Mouse (Mus musculus) small intestine, adult 2 months (tissue): ENCODE data around the gene Amot. TPM values are rescaled to one million over a fixed set of nuclear protein-coding genes. Genes with fewer than 3 reads are reported as not detected.

Source experiments
- H3K27ac ChIP-seq: fragments of 200-500 bp; 2 replicates; pipeline ENCODE4 v1.5.1; 2012; ENCODE audit warnings: low read depth, low read length, control low read depth, inconsistent platforms; ENCODE audit not compliant: insufficient read depth
- H3K27me3 ChIP-seq: fragments of 200-500 bp; 2 replicates; pipeline ENCODE4 v1.6.1; 2012; ENCODE audit warnings: mild to moderate bottlenecking, moderate library complexity, low read length, inconsistent platforms; ENCODE audit not compliant: control insufficient read depth, insufficient read depth
- H3K36me3 ChIP-seq: fragments of 200-500 bp; 2 replicates; pipeline ENCODE4 v1.6.1; 2012; ENCODE audit warnings: mild to moderate bottlenecking, low read length, control low read depth, inconsistent platforms; ENCODE audit not compliant: control insufficient read depth, insufficient read depth
- H3K4me1 ChIP-seq: fragments of 200-500 bp; 2 replicates; pipeline ENCODE4 v1.6.1; 2012; ENCODE audit warnings: low read length, inconsistent platforms, mixed read lengths; ENCODE audit not compliant: control insufficient read depth, insufficient read depth, insufficient read length
- H3K4me3 ChIP-seq: fragments of 200-500 bp; 2 replicates; pipeline ENCODE4 v1.5.1; 2012; ENCODE audit warnings: low read depth, mild to moderate bottlenecking, control low read depth, inconsistent platforms, low read length, moderate library complexity
- CTCF ChIP-seq: fragments of 200-500 bp; IDR thresholded peaks from 2 replicates; pipeline ENCODE4 v1.5.1; 2012; ENCODE audit warnings: low read depth, mild to moderate bottlenecking, control low read depth, inconsistent platforms, low read length, moderate library complexity, mixed read lengths; ENCODE audit not compliant: insufficient replicate concordance, insufficient read length; ENCODE audit errors: extremely low read depth
- POLR2A ChIP-seq: fragments of 200-500 bp; IDR thresholded peaks from 2 replicates; pipeline ENCODE4 v1.6.1; 2012; ENCODE audit warnings: low read depth, mild to moderate bottlenecking, control low read depth, inconsistent platforms, low read length, moderate library complexity
- WGBS: fragments of 180-500 bp; shearing (Covaris S2); methylation state at CpG from one replicate; pipeline ENCODE4 v1.1.7; 2018; 5-methylcytosine and 5-hydroxymethylcytosine counted together
- polyA plus RNA-seq: library from polyadenylated mRNA; depleted of rRNA; stranded (reverse); fragments of >200 nt; gene quantifications from 2 replicates; pipeline ENCODE4 v1.2.3, GENCODE M21; 2012

Gene Amot
- polyA plus RNA-seq, 1 experiment: 12.1 TPM

GRCm38 (mm10) chrX:145483486-145484055 lies 21.4 kb downstream of the Amot start:
- WGBS: 77% methylated on average over 7 of the region's 7 CpGs
- H3K4me1 ChIP-seq: no peaks in the 10 kb centered on the region
- no peak for TF ChIP-seq CTCF
- TF ChIP-seq POLR2A: no peak
- 0 out of 2 replicates have a peak, but pooled peaks cover 4% of the 10 kb centered on the region for H3K36me3 ChIP-seq
- H3K27ac ChIP-seq: no peak overlapping the region
- no peaks in the 10 kb centered on the region for H3K27me3 ChIP-seq
- no peak overlapping the region for H3K4me3 ChIP-seq

DNA sequence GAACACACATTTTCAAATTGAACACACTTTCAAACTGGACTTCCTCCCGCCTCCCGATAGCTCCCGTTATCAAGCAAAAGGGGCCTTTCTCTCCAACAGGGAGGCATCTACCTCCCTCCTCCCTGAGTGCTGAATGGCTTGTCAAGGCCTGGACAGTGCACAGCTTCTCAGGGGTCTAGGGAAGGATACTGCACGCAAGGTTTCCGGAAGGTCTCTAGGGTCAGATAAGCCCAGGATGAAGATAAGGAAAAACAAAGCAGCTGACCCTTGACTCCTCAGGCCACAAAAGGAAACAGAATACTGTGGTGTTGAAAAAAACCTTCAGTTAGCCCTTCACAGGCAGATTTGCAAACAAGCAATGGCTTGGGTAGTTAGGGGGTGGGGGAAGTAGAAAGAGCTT lies 22.6 kb downstream of the Amot start:
- no peak overlapping the region for H3K27ac ChIP-seq
- WGBS: 75% methylated on average over 5 of the region's 5 CpGs
- 0 out of 2 replicates have a peak, but pooled peaks cover 4% of the 10 kb centered on the region for H3K36me3 ChIP-seq
- H3K27me3 ChIP-seq: no peaks in the 10 kb centered on the region
- H3K4me3 ChIP-seq: no peak overlapping the region
- TF ChIP-seq CTCF (no peak), POLR2A (no peak)
- no peaks in the 10 kb centered on the region for H3K4me1 ChIP-seq

- no peak overlapping the region for H3K4me3 ChIP-seq
- H3K36me3 ChIP-seq: 0 out of 2 replicates have a peak, but pooled peaks cover 5% of the 10 kb centered on the region
- TF ChIP-seq CTCF (no peak), POLR2A (no peak)
- 90% methylated on average over 10 of the region's 10 CpGs for WGBS
- peaks cover 2% of the 10 kb centered on the region; the same call in 1 of the 2 replicates for H3K4me1 ChIP-seq
- H3K27ac ChIP-seq: no peak overlapping the region
- H3K27me3 ChIP-seq: no peaks in the 10 kb centered on the region
Observed at GRCm38 (mm10) chrX:145479942-145480341, 25.0 kb downstream of the Amot start.

DNA sequence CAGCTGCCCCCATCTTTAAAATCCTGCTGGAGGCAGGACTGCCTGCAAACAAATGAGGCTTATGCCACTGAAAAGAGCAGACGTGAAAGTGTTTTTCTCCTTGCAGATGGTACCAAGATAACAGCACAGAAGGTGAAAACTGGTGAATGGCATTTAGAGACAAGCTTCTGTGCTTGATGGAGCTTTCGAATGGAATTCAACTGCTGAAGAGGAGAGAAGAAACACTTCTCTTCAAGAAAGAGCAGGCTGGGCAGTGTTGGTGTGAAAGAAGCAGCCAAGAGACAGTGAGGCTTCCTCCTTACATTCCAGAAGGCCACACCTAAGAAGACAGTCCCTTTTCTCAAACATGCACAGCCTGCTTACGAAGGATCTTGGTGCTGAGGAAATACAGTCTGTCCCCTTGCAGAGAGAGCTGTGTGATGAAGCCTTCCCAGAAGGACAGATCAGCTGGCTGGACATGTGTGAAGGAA lies 27.2 kb downstream of the Amot start:
- H3K27me3 ChIP-seq: no peaks in the 10 kb centered on the region
- peaks cover 2% of the 10 kb centered on the region; the same call in 1 of the 2 replicates for H3K4me1 ChIP-seq
- H3K36me3 ChIP-seq: 0 out of 2 replicates have a peak, but pooled peaks cover 7% of the 10 kb centered on the region
- WGBS: 55% methylated on average over 3 of the region's 3 CpGs
- TF ChIP-seq CTCF: no peak
- no peak for TF ChIP-seq POLR2A
- no peak overlapping the region for H3K27ac ChIP-seq
- H3K4me3 ChIP-seq: no peak overlapping the region

- Histone ChIP-seq H3K36me3 (0 out of 2 replicates have a peak, but pooled peaks cover 7% of the 10 kb centered on the region), H3K27me3 (no peaks in the 10 kb centered on the region), H3K4me1 (peaks cover 2% of the 10 kb centered on the region; the same call in 1 of the 2 replicates), H3K4me3 (no peak overlapping the region), H3K27ac (no peak overlapping the region)
- WGBS: 81% methylated on average over 5 of the region's 5 CpGs
- TF ChIP-seq POLR2A: no peak
- no peak for TF ChIP-seq CTCF
Observed at GRCm38 (mm10) chrX:145477003-145477724, 27.8 kb downstream of the Amot start.

GRCm38 (mm10) chrX:145468264-145468663 lies 36.7 kb downstream of the Amot start:
- peaks cover 4% of the 10 kb centered on the region; the same call in 1 of the 2 replicates for H3K36me3 ChIP-seq
- no peak for TF ChIP-seq CTCF
- no peak for TF ChIP-seq POLR2A
- WGBS: 97% methylated on average over 6 of the region's 6 CpGs
- no peaks in the 10 kb centered on the region for H3K4me1 ChIP-seq
- no peak overlapping the region for H3K27ac ChIP-seq
- no peak overlapping the region for H3K4me3 ChIP-seq
- no peaks in the 10 kb centered on the region for H3K27me3 ChIP-seq

GRCm38 (mm10) chrX:145463524-145463923 lies 41.5 kb downstream of the Amot start:
- Histone ChIP-seq H3K36me3 (0 out of 2 replicates have a peak, but pooled peaks cover 4% of the 10 kb centered on the region), H3K4me3 (no peak overlapping the region), H3K27ac (no peak overlapping the region), H3K4me1 (no peaks in the 10 kb centered on the region), H3K27me3 (no peaks in the 10 kb centered on the region)
- TF ChIP-seq CTCF: no peak
- no peak for TF ChIP-seq POLR2A
- 69% methylated on average over 2 of the region's 2 CpGs for WGBS
